Mouse (Mus musculus) CH12.LX (cell line): ENCODE data around the gene Btbd8. TPM values are rescaled to one million over a fixed set of nuclear protein-coding genes. Genes with fewer than 3 reads are reported as not detected.

Source experiments
- DNase-seq: peaks from one replicate; pipeline ENCODE4 v3.0.0-alpha.2; 2013; ENCODE audit errors: extremely low read depth
- H3K27ac ChIP-seq: 2 replicates; pipeline ENCODE4 v1.5.1; 2012; ENCODE audit warnings: low read depth, mild to moderate bottlenecking, control low read depth, moderate library complexity; ENCODE audit not compliant: insufficient read depth
- H3K27me3 ChIP-seq: replicated peaks from 2 replicates; pipeline ENCODE3; 2012; ENCODE audit warnings: inconsistent platforms
- H3K36me3 ChIP-seq, 2 experiments: replicated peaks in 1 of 2; 2 replicates each; pipeline versions ENCODE3 to v1.6.1; 2012; ENCODE audit warnings: inconsistent platforms in 1 of 2, low read length in 1 of 2, mild to moderate bottlenecking in 1 of 2, mixed read lengths in 1 of 2, moderate library complexity in 1 of 2; ENCODE audit not compliant: control insufficient read depth in 1 of 2, insufficient read depth in 1 of 2
- H3K4me1 ChIP-seq, 2 experiments: 2 replicates each; pipeline ENCODE4 v1.6.1; 2012; ENCODE audit warnings: inconsistent platforms in 1 of 2, moderate library complexity in 1 of 2; ENCODE audit not compliant: insufficient read depth in 2 of 2, control insufficient read depth in 1 of 2
- H3K4me2 ChIP-seq: 2 replicates; pipeline ENCODE4 v1.6.1; 2012; ENCODE audit warnings: low read depth, mild to moderate bottlenecking, control low read depth; ENCODE audit not compliant: poor library complexity, insufficient read depth, severe bottlenecking
- H3K4me3 ChIP-seq, 3 experiments: fragments of 150-350 bp in 1 of 3; sonication (generic) in 1 of 3; replicated peaks in 1 of 3; 2 replicates each; pipeline versions ENCODE3 to v1.5.1; 2011 to 2012; ENCODE audit warnings: low read depth in 2 of 3, low read length in 2 of 3, mild to moderate bottlenecking in 2 of 3, moderate library complexity in 2 of 3, control low read depth in 1 of 3, improper control_type of control experiment in 1 of 3, inconsistent platforms in 1 of 3, mixed read lengths in 1 of 3; ENCODE audit not compliant: poor library complexity in 1 of 3
- H3K79me2 ChIP-seq: replicated peaks from 2 replicates; pipeline ENCODE4 v1.6.1; 2012; ENCODE audit warnings: mild to moderate bottlenecking, moderate library complexity; ENCODE audit not compliant: control insufficient read depth, poor library complexity, insufficient read depth, severe bottlenecking; ENCODE audit errors: extremely low read depth
- H3K9ac ChIP-seq: 2 replicates; pipeline ENCODE4 v1.6.1; 2012; ENCODE audit warnings: low read depth, mild to moderate bottlenecking, control low read depth, moderate library complexity; ENCODE audit not compliant: insufficient read depth
- H3K9me3 ChIP-seq: replicated peaks from 2 replicates; pipeline ENCODE3; 2012; ENCODE audit warnings: low read length, inconsistent platforms, mixed read lengths
- BHLHE40 ChIP-seq: IDR thresholded peaks from 2 replicates; pipeline ENCODE4 v1.6.1; 2011; ENCODE audit warnings: mild to moderate bottlenecking, low read depth, low read length, improper control_type of control experiment
- CHD2 ChIP-seq: IDR thresholded peaks from 2 replicates; pipeline ENCODE4 v1.6.1; 2011; ENCODE audit warnings: low read length, improper control_type of control experiment
- CTCF ChIP-seq, 2 experiments: IDR thresholded peaks in 1 of 2; conservative IDR thresholded peaks in 1 of 2; 2 replicates each; pipeline ENCODE4 v1.5.1; 2011 to 2012; ENCODE audit warnings: low read depth in 2 of 2, low read length in 2 of 2, improper control_type of control experiment in 1 of 2, inconsistent platforms in 1 of 2, mild to moderate bottlenecking in 1 of 2, moderate library complexity in 1 of 2
- GABPA ChIP-seq: IDR thresholded peaks from 2 replicates; pipeline ENCODE4 v1.6.1; 2012; ENCODE audit warnings: low read depth, low read length, improper control_type of control experiment, inconsistent platforms; ENCODE audit not compliant: insufficient replicate concordance
- JUN ChIP-seq: IDR thresholded peaks from 2 replicates; pipeline ENCODE4 v1.6.1; 2011; ENCODE audit warnings: low read depth, mild to moderate bottlenecking, low read length, improper control_type of control experiment, moderate library complexity; ENCODE audit not compliant: insufficient read depth
- KAT2A ChIP-seq: IDR thresholded peaks from 2 replicates; pipeline ENCODE4 v1.6.1; 2012; ENCODE audit warnings: low read length, improper control_type of control experiment, inconsistent platforms; ENCODE audit not compliant: insufficient replicate concordance
- MAFK ChIP-seq: IDR thresholded peaks from 2 replicates; pipeline ENCODE4 v1.6.1; 2011; ENCODE audit warnings: low read length, improper control_type of control experiment; ENCODE audit not compliant: insufficient replicate concordance
- MAZ ChIP-seq: IDR thresholded peaks from 2 replicates; pipeline ENCODE4 v1.6.1; 2012; ENCODE audit warnings: low read depth, mild to moderate bottlenecking, inconsistent platforms, low read length, improper control_type of control experiment, moderate library complexity
- MXI1 ChIP-seq: IDR thresholded peaks from 2 replicates; pipeline ENCODE4 v1.6.1; 2011; ENCODE audit warnings: mild to moderate bottlenecking, low read depth, low read length, improper control_type of control experiment
- NRF1 ChIP-seq: IDR thresholded peaks from 2 replicates; pipeline ENCODE4 v1.6.1; 2014; ENCODE audit warnings: low read depth, mild to moderate bottlenecking, inconsistent platforms, low read length, improper control_type of control experiment, moderate library complexity
- PAX5 ChIP-seq: IDR thresholded peaks from 2 replicates; pipeline ENCODE4 v1.6.1; 2012; ENCODE audit warnings: low read length, inconsistent platforms, mixed read lengths
- POLR2A ChIP-seq: IDR thresholded peaks from 2 replicates; pipeline ENCODE4 v1.6.1; 2011; ENCODE audit warnings: low read depth, mild to moderate bottlenecking, improper control_type of control experiment, low read length
- RAD21 ChIP-seq: IDR thresholded peaks from 2 replicates; pipeline ENCODE4 v1.6.1; 2011; ENCODE audit warnings: low read depth, mild to moderate bottlenecking, low read length, improper control_type of control experiment, moderate library complexity
- SMC3 ChIP-seq: IDR thresholded peaks from 2 replicates; pipeline ENCODE4 v1.6.1; 2011; ENCODE audit warnings: low read depth, low read length, improper control_type of control experiment
- UBTF ChIP-seq: IDR thresholded peaks from 2 replicates; pipeline ENCODE4 v1.6.1; 2012; ENCODE audit warnings: low read depth, mild to moderate bottlenecking, inconsistent platforms, low read length, improper control_type of control experiment, moderate library complexity
- USF1 ChIP-seq: IDR thresholded peaks from 2 replicates; pipeline ENCODE4 v1.6.1; 2014; ENCODE audit warnings: low read depth, mild to moderate bottlenecking, inconsistent platforms, low read length, improper control_type of control experiment
- ZC3H11A ChIP-seq: IDR thresholded peaks from 2 replicates; pipeline ENCODE4 v1.6.1; 2012; ENCODE audit warnings: low read depth, mild to moderate bottlenecking, inconsistent platforms, low read length, improper control_type of control experiment
- ZKSCAN1 ChIP-seq: IDR thresholded peaks from 2 replicates; pipeline ENCODE4 v1.6.1; 2012; ENCODE audit warnings: low read depth, inconsistent platforms, low read length, improper control_type of control experiment, borderline replicate concordance
- ZMIZ1 ChIP-seq: IDR thresholded peaks from 2 replicates; pipeline ENCODE4 v1.6.1; 2012; ENCODE audit warnings: low read depth, mild to moderate bottlenecking, inconsistent platforms, low read length, improper control_type of control experiment
- ZNF384 ChIP-seq: IDR thresholded peaks from 2 replicates; pipeline ENCODE4 v1.6.1; 2012; ENCODE audit warnings: low read depth, low read length, improper control_type of control experiment, inconsistent platforms
- dilution Hi-C: fragments of 300-500 bp; cut with MboI; formaldehyde crosslinking; loops from 2 replicates; pipeline ENCODE4 v1.14.3; 2020; ENCODE audit warnings: low sequenced_read_pairs; ENCODE audit not compliant: extremely low pct_unique_long_range_greater_than_20kb, extremely low pct_ligation_motif_present
- in situ Hi-C: fragments of 300-500 bp; cut with MboI; formaldehyde crosslinking; loops from 3 replicates; pipeline ENCODE4 v1.14.3; 2019; ENCODE audit warnings: low sequenced_read_pairs, low pct_ligation_motif_present, low pct_unique_long_range_greater_than_20kb, mixed read lengths
- polyA plus RNA-seq: library from polyadenylated mRNA; unstranded; fragments of >175 nt; gene quantifications from 2 replicates; pipeline ENCODE4 v1.2.1, GENCODE M21; 2012; ENCODE audit warnings: low read depth; ENCODE audit not compliant: insufficient read length
- total RNA-seq, 2 experiments: library from RNA; depleted of rRNA; stranded (reverse); fragments of 300-350 nt in 1 of 2; fragments of >200 nt in 1 of 2; gene quantifications; 2 replicates each; pipeline ENCODE4 v1.2.3; 2012 to 2014

Btbd8 gene
- total and polyA plus RNA-seq, 3 experiments = 5.1 to 5.9 (median 5.2) TPM

DNA sequence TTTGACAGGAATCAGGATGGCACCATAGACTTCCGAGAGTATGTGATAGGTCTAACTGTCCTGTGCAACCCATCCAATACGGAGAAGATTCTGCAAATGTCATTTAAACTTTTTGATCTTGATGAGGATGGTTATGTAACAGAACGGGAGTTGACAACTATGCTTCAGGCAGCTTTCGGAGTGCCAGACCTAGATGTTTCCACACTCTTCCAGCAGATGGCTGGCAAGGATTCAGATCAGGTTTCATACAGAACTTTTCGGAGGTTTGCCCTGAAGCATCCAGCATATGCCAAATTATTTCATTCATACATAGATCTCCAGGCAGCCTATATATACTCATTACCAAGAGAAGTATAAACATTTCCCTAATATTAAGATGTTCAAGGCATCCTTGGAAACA lies 3.8 kb upstream of the Btbd8 start:
- H3K27ac ChIP-seq = no peak overlapping the region
- H3K27me3 ChIP-seq = no peaks in the 10 kb centered on the region
- H3K9ac ChIP-seq = no peak overlapping the region
- TF ChIP-seq ZKSCAN1 = no peak
- no peak for TF ChIP-seq ZC3H11A
- TF ChIP-seq PAX5 = no peak
- no peak for TF ChIP-seq MAZ
- TF ChIP-seq CTCF (conservative IDR thresholded peaks at IDR 0.05 in 1 of 2, IDR thresholded peaks at IDR 0.05 in 1 of 2; ENCODE audit: low read depth in 2 of 2, low read length in 2 of 2) = no peak
- TF ChIP-seq ZMIZ1 = no peak
- TF ChIP-seq GABPA = no peak
- TF ChIP-seq UBTF = no peak
- no peak for TF ChIP-seq JUN
- TF ChIP-seq MXI1 = no peak
- no peak for TF ChIP-seq USF1
- TF ChIP-seq RAD21 = no peak
- no peak for TF ChIP-seq NRF1
- no peak for TF ChIP-seq CHD2
- no peak for TF ChIP-seq KAT2A
- TF ChIP-seq BHLHE40 = no peak
- TF ChIP-seq SMC3 = no peak
- H3K4me2 ChIP-seq = no peak overlapping the region
- dilution Hi-C loops (no loop called here), in situ Hi-C loops (no loop called here)
- H3K9me3 ChIP-seq = no peaks in the 10 kb centered on the region
- DNase-seq = no peak
- peaks cover 9 to 20% of the 10 kb centered on the region in 2 experiments; a peak in 3 of 4 replicates for H3K4me1 ChIP-seq
- no peak overlapping the region for H3K4me3 ChIP-seq
- no peaks in the 10 kb centered on the region for H3K79me2 ChIP-seq
- H3K36me3 ChIP-seq = no peaks in the 10 kb centered on the region

DNA sequence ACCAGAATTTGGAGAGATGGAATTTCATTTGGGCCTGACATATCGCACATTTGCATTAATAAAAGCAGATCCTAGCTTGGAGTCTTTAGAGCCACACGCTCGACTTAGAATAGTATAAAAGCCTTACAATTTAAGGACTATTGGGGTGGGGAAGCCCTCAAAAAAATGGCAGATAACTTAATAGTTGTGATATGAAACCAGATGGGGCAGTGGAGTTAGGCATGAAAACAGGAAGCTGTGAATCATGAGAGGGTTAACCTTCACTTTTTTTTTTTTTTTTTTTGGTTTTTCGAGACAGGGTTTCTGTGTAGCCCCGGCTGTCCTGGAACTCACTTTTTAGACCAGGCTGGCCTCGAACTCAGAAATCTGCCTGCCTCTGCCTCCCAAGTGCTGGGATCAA lies 1.6 kb upstream of the Btbd8 start:
- H3K79me2 ChIP-seq = no peaks in the 10 kb centered on the region
- H3K27me3 ChIP-seq = no peaks in the 10 kb centered on the region
- dilution Hi-C loops = no loop called here
- H3K9ac ChIP-seq = no peak overlapping the region
- H3K4me1 ChIP-seq = peaks cover 9 to 28% of the 10 kb centered on the region in 2 experiments; a peak in 3 of 4 replicates
- TF ChIP-seq POLR2A (no peak), ZNF384 (peak; percentile 67), MAFK (no peak)
- peaks cover 0 to 2% of the 10 kb centered on the region in 2 experiments for H3K36me3 ChIP-seq
- H3K4me2 ChIP-seq = no peak overlapping the region
- no peak for DNase-seq
- H3K27ac ChIP-seq = no peak overlapping the region
- in situ Hi-C loops = no loop called here
- H3K9me3 ChIP-seq = no peaks in the 10 kb centered on the region
- H3K4me3 ChIP-seq = no peak overlapping the region
